Mouse (Mus musculus) olfactory bulb, adult 2 months (tissue): ENCODE results near the gene Creb5. TPM values are rescaled to one million over a fixed set of nuclear protein-coding genes. Genes with fewer than 3 reads are reported as not detected.
"Not testable (repeated sequence)": the region's sequence is repeated elsewhere in the genome, so short reads cannot be mapped to it uniquely, and the experiment has no call there.

Experiments
- H3K27ac ChIP-seq: fragments of 200-500 bp; 2 replicates; pipeline ENCODE4 v1.5.1; 2012; ENCODE audit warnings: low read depth, low read length; ENCODE audit not compliant: insufficient read depth
- H3K4me1 ChIP-seq: fragments of 200-500 bp; 2 replicates; pipeline ENCODE4 v1.6.1; 2012; ENCODE audit warnings: low read length; ENCODE audit not compliant: control insufficient read depth, insufficient read depth
- H3K4me3 ChIP-seq: fragments of 200-500 bp; 2 replicates; pipeline ENCODE4 v1.5.1; 2012; ENCODE audit warnings: mild to moderate bottlenecking, low read depth, low read length, moderate library complexity; ENCODE audit not compliant: insufficient read depth
- CTCF ChIP-seq: fragments of 200-500 bp; IDR thresholded peaks from 2 replicates; pipeline ENCODE4 v1.5.1; 2012; ENCODE audit warnings: low read depth, mild to moderate bottlenecking, low read length, moderate library complexity; ENCODE audit not compliant: insufficient read depth
- POLR2A ChIP-seq: fragments of 200-500 bp; IDR thresholded peaks from 2 replicates; pipeline ENCODE4 v1.6.1; 2012; ENCODE audit warnings: mild to moderate bottlenecking, low read depth, low read length, moderate library complexity; ENCODE audit not compliant: insufficient read depth
- WGBS: fragments of 180-500 bp; shearing (Covaris S2); methylation state at CpG from one replicate; pipeline ENCODE4 v1.1.7; 2018; 5-methylcytosine and 5-hydroxymethylcytosine counted together
- polyA plus RNA-seq: library from polyadenylated mRNA; stranded (reverse); fragments of >200 nt; gene quantifications from 2 replicates; pipeline ENCODE4 v1.2.4, GENCODE M21; 2012; ENCODE audit warnings: low replicate concordance; ENCODE audit not compliant: missing spikeins, insufficient read depth, insufficient read length

Creb5 gene
- polyA plus RNA-seq, 1 experiment: not detected

DNA sequence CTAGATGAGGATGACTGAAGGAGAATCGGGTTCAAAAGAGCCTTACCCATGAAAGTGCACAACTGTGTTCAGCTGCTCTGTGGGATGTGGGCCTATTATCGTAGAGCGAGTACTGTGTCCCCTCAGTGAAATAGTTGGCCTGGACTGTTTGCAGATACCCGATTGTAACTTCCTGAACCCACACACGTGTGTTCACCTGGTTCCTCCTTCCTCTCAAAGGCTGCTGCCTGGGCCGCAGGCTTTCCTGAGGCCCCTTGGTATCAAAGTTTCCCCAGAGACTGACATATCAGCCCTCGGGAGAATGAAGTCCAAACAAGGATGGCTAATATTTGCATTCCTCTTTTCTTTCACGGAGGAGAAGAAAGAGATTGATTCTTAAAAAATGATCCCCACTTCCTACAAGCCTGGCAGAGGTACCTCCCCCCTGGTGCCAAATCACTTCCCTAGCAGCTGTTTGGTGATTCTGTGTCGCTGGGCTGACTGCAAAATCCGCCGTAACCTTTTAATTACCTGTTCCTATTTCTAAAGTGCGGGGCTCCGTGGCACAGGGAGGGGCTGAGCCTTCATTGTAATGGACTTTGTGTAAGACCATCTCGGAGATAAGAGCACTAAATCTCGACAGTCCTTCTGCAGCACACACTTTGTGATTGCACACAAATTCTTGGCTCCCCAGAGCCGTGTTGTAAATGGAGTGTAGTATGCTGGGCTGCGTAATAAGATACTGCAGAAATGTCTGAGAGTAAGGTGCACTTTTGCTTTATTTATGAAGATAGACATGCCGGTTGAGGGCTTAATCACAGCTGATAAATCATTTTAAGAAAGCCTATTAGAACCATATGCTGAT is 111.4 kb downstream of the Creb5 start:
- 47% methylated on average over 18 of the region's 18 CpGs for WGBS
- H3K27ac ChIP-seq: no peak overlapping the region

DNA sequence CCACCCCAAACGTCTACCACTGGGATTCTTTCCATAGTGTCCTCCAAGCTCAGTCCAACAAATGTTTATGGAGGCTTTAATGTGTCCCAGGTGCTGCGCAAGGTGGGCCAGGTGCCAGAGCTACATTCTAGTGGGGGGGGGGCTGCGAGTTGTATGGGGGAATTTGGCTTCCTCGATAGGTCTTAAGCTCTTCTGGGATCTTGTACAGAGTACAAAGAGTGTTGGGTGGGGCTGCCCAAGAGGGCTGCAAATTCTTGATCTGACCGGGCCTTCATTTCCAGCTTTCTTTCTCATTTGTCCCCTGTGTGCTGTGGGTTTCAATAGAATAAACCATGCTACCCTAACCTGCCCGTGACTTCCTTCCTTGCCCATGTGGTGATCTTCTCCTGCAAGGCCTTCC is 114.3 kb downstream of the Creb5 start:
- no peak overlapping the region for H3K27ac ChIP-seq
- 92% methylated on average over 6 of the region's 6 CpGs for WGBS
- TF ChIP-seq POLR2A (no peak), CTCF (no peak)
- no peak overlapping the region for H3K4me3 ChIP-seq
- no peaks in the 10 kb centered on the region for H3K4me1 ChIP-seq

More for the DNA sequence above, 111.4 kb downstream of the Creb5 start:
- H3K4me3 ChIP-seq: no peak overlapping the region
- no peak for TF ChIP-seq CTCF
- no peak for TF ChIP-seq POLR2A
- H3K4me1 ChIP-seq: no peaks in the 10 kb centered on the region

DNA sequence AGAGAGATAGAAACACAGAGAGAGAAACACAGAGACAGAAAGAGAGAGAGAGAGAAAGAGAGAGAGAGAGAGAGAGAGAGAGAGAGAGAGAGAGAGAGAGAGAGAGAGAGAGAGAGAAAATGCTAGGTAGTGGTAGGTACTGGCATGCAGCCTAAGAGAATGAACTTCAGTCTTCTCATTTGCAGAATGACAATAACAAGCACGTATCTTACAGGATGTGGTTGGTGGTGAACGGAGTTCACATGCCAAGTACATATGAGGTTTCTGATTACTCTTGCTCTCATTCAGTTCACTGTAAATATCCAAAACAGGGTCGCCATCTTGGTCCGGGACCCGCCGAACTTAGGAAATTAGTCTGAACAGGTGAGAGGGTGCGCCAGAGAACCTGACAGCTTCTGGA is 115.5 kb downstream of the Creb5 start:
- not testable (repeated sequence) for H3K4me1 ChIP-seq, H3K27ac ChIP-seq, H3K4me3 ChIP-seq
- WGBS: over 99% methylated on average over 7 of the region's 7 CpGs

DNA sequence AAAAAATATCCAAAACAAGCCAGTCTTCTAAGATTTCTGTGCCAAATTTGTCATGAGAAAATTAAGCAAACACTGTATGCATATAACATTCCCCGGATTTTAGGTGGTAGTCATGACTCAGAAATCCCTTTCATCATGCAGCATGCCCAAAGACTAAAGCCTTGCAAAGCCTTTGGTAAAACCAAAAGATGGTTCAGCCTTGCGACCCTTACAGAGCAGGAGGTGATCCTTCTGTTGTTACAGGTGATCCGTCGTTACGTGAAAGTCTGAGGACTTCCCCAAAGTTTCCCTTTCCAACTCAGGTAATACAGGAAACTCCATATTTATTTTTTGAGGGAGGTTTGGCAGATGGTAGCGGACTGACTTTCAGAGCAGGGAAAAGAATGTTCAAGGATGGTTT is 122.1 kb downstream of the Creb5 start:
- WGBS: 92% methylated on average over 6 of the region's 6 CpGs

DNA sequence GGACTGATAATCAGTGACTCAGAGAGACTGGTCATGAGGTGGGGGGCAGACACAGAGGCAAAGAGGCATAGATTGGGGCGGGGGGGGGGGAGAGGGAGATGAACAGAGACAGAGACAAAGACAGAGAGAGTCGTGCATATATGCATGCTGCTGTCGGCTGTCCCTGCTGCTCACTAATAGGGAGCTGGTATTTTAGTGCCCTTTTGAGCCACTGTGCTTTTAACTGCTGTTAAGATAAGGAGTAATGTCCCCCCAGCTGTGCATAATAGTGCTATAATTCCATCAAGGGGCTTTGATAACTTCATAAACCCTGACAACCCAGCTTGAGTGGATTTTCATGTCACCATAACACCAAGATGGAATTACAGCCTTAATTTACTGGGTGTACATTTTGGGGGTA is 134.3 kb downstream of the Creb5 start:
- Histone ChIP-seq H3K27ac (no peak overlapping the region), H3K4me3 (no peak overlapping the region), H3K4me1 (no peaks in the 10 kb centered on the region)
- no peak for TF ChIP-seq CTCF
- TF ChIP-seq POLR2A: no peak
- 73% methylated on average over 3 of the region's 3 CpGs for WGBS

More for the DNA sequence above, 122.1 kb downstream of the Creb5 start:
- no peak for TF ChIP-seq POLR2A
- no peak for TF ChIP-seq CTCF
- no peak overlapping the region for H3K27ac ChIP-seq
- H3K4me1 ChIP-seq: no peaks in the 10 kb centered on the region
- H3K4me3 ChIP-seq: no peak overlapping the region

DNA sequence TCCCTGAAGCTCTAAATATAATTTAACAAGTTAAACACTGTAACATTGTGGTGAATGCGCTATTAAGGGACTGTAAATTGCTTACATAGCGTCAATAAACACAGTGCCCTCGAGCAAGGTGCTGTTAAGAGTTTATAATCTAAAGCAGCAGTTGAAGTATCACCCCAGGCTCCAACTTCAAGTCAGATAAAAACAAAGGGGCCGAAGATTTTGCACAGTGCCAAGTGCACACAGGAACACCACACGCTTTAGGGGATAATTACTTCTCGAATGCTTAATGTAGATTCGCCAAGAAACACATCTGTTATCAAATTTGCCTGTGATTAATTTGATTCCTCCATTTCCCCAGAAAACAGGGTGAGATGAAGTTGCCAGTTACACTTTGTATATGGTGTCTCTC is 142.3 kb downstream of the Creb5 start:
- H3K4me3 ChIP-seq: no peak overlapping the region
- H3K27ac ChIP-seq: no peak overlapping the region
- WGBS: 45% methylated on average over 7 of the region's 7 CpGs
- TF ChIP-seq POLR2A: no peak
- no peak for TF ChIP-seq CTCF
- H3K4me1 ChIP-seq: no peaks in the 10 kb centered on the region

DNA sequence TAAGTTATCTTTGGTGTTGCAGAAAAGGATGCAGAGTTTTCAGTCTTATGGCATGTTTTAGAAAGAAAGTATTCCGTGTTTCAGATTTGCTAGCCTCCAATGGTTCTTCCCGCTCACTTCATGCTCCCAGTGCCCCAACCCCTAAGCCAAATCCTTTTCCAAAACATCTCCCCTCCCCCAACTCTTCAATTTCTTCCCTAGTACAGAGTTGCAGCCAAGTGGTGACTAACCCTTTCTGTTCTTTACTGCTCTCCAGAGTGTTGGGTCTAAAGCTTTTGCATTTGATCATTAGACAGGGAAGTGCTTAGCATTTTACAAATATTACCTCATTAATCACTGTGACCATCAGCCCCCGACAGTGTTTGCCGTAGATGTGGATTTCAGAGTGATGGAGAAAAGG is 142.8 kb downstream of the Creb5 start:
- WGBS: 32% methylated on average over 4 of the region's 4 CpGs
- no peak for TF ChIP-seq POLR2A
- no peak for TF ChIP-seq CTCF
- Histone ChIP-seq H3K27ac (no peak overlapping the region), H3K4me1 (no peaks in the 10 kb centered on the region), H3K4me3 (no peak overlapping the region)

DNA sequence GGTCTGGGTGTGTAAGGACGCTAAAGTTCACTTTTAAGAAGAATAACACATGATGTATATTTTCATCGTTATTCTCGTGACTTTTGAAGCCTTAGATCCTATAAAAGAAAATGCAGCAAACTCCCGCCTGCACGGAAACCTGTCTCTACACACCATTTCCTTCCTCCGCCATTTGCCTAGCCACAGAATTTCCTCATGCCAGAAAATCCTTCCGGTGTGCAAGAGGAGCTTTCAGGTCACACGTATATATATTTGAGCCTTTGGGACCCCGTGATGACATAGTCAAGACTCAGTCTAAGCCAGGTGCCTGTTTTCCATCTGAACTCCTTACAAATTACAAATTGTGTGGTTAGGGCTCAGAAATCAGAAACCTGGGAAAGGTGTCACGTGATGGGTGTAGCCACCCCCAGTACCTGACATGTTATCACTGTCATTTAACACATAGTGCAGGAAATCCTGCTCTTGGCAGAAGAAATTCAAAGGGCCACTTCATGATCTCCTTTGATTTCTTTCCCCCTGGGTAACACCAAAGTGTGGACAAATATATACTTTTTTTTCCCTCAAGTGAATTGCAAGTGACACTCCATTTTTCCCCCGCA is 158.9 kb downstream of the Creb5 start:
- TF ChIP-seq POLR2A: no peak
- Histone ChIP-seq H3K27ac (no peak overlapping the region), H3K4me1 (peaks cover 10% of the 10 kb centered on the region), H3K4me3 (no peak overlapping the region)
- 95% methylated on average over 11 of the region's 11 CpGs for WGBS

DNA sequence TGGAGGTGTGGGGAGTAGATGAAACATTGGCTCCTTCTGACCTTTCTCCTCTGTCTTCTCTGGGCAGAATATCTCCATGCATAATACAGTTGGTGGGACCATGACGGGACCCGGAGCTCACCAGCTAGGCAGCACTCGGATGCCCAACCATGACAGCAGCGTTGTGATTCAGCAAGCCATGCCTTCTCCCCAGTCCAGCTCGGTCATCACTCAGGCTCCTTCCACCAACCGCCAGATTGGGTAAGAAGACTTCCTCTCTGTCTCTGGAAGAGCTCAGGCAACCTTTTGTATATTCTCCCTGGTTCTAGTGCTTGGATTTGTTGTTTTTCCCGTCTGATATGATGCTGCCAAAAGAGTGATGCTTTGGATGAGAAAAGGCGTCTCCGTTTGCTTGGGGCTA is 160.4 kb downstream of the Creb5 start:
- H3K4me1 ChIP-seq: peaks cover 10% of the 10 kb centered on the region
- H3K27ac ChIP-seq: no peak overlapping the region
- H3K4me3 ChIP-seq: no peak overlapping the region
- WGBS: 93% methylated on average over 9 of the region's 9 CpGs
- TF ChIP-seq CTCF (no peak), POLR2A (no peak)
